Mouse (Mus musculus): ENCODE data around the gene Suv39h2. TPM values are rescaled to one million over a fixed set of nuclear protein-coding genes. Genes with fewer than 3 reads are reported as not detected.

Suv39h2 gene
- polyA plus RNA-seq, 1 experiment from 2014 or later: 10.4 TPM

DNA sequence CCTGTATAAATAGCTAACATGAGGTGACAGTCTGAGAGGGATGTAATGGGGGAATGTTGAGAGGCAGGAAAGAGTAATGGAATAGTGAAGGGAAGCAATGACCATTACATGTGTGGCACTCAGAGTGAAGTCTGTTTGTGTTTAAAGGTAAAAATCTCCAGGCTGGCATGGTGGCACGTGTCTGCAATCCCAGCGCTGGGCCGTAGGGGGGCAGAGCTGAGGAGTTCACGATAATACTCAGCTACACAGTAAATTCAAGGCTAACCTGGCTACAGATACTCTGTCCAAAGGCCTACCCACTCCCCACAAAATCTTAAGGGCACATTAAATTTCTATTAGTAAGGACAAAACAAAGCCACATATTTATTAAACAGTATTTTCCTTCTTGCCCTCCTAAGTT is 18.2 kb downstream of the Suv39h2 start:
- WGBS: 84% methylated on average over 4 of the region's 4 CpGs
- peaks cover 71% of the 10 kb centered on the region for H3K36me3 ChIP-seq
- H3K27me3 ChIP-seq: no peaks in the 10 kb centered on the region

DNA sequence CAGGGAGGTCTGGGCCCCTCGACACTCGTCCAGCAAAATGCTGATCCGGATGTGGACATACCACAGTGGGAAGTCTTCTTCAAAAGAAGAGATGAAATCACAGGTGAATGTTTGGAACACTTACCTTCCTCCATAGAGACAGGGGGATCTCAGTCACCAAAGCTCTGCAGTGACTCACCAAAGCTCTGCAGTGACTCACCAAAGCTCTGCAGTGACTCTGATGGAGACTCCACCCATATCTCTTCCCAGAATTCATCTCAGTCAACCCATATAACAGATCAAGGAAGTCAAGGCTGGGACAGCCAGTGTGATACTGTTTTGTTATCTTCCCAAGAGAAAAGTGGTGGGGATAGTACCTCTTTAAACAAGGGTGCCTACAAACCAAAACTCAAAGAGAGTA is 21.7 kb downstream of the Suv39h2 start:
- H3K36me3 ChIP-seq: peaks cover 73% of the 10 kb centered on the region
- no peak for ATAC-seq (ENCODE audit: low read depth)
- H3K9ac ChIP-seq: no peak overlapping the region
- H3K4me1 ChIP-seq (replicated peaks): no peaks in the 10 kb centered on the region
- H3K9me3 ChIP-seq: no peaks in the 10 kb centered on the region
- WGBS: 93% methylated on average over 3 of the region's 3 CpGs
- H3K4me2 ChIP-seq: no peak overlapping the region
- H3K27ac ChIP-seq (replicated peaks): no peak overlapping the region
- no peak overlapping the region for H3K4me3 ChIP-seq
- H3K27me3 ChIP-seq: no peaks in the 10 kb centered on the region

More for the DNA sequence above, 18.2 kb downstream of the Suv39h2 start:
- Histone ChIP-seq H3K4me3 (no peak overlapping the region), H3K4me2 (no peak overlapping the region), H3K27ac (replicated peaks) (no peak overlapping the region), H3K4me1 (replicated peaks) (no peaks in the 10 kb centered on the region), H3K9ac (no peak overlapping the region), H3K9me3 (no peaks in the 10 kb centered on the region)
- no peak for ATAC-seq (ENCODE audit: low read depth)

DNA sequence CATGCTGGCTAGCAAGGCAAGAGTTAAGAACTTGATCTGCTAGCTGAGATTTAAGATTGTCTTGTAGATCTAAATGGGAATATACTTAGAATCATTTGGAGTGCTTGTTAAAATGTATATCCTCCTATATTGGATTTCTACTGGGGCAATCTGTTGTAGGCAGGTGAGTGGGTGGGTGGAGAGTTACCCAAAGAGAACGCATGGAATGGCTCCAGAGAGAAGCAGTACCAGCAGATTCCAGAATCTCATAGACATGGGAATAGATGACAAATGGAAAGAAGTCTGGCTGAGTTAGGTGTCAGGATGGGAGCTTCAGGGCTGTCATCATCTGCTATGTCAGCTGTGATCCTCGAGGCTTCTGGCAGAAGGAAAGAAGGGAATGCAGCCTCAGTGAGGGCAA is 25.4 kb downstream of the Suv39h2 start:
- H3K9ac ChIP-seq: no peak overlapping the region
- no peak overlapping the region for H3K4me3 ChIP-seq
- ATAC-seq (ENCODE audit: low read depth): no peak
- H3K4me1 ChIP-seq (replicated peaks): no peaks in the 10 kb centered on the region
- H3K36me3 ChIP-seq: peaks cover 82% of the 10 kb centered on the region
- H3K4me2 ChIP-seq: no peak overlapping the region
- 84% methylated on average over 2 of the region's 2 CpGs for WGBS
- no peak overlapping the region for H3K27ac ChIP-seq (replicated peaks)
- no peaks in the 10 kb centered on the region for H3K27me3 ChIP-seq
- no peaks in the 10 kb centered on the region for H3K9me3 ChIP-seq

DNA sequence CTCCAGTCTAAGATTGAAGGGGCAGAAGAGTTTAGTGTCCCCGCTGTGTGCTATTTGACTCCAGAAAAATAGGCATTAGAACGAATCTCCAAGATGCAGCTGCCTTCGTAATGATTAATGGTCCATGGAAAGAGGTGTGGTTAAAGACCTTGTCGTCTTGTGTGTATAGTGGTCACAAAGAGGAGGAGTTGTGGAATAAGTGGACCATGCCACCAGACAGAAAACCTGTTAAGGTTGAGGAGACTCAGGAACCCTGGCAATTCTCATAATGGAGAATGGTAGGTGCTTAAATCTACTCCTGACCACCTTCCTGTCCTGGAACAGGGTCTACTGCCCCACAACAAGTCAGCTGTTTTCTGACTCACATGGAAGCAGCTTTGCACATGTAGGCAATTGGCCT is 28.8 kb downstream of the Suv39h2 start:
- no peaks in the 10 kb centered on the region for H3K4me1 ChIP-seq (replicated peaks)

DNA sequence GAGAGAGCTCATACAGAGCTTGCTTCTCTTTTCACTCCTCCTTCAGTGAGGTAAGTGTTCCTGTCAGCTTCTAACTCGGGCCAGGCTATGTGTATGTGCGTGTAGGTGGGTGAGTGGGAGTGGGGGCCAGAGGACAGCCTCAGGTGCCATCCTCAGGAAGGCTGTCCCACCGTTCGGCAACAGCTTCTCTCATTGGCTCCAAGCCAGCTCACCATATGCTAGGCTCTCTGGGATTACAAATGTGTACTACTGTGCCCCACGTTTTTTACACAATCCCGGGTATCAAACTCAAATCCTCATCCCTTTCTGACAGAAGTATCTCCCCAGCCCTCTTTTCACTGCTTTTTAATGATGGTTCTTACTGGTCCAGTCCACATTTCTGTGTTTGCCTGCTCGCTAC is 30.6 kb downstream of the Suv39h2 start:
- Histone ChIP-seq H3K9ac (no peak overlapping the region), H3K4me1 (replicated peaks) (no peaks in the 10 kb centered on the region), H3K36me3 (peaks cover 75% of the 10 kb centered on the region), H3K4me3 (no peak overlapping the region), H3K27me3 (no peaks in the 10 kb centered on the region), H3K9me3 (no peaks in the 10 kb centered on the region), H3K27ac (replicated peaks) (no peak overlapping the region), H3K4me2 (no peak overlapping the region)
- WGBS: 77% methylated on average over 7 of the region's 7 CpGs
- no peak for ATAC-seq (ENCODE audit: low read depth)

More for the DNA sequence above, 28.8 kb downstream of the Suv39h2 start:
- Histone ChIP-seq H3K36me3 (peaks cover 83% of the 10 kb centered on the region), H3K9me3 (no peaks in the 10 kb centered on the region), H3K4me3 (no peak overlapping the region), H3K27ac (replicated peaks) (no peak overlapping the region), H3K27me3 (no peaks in the 10 kb centered on the region), H3K9ac (no peak overlapping the region), H3K4me2 (no peak overlapping the region)
- no peak for ATAC-seq (ENCODE audit: low read depth)
- 71% methylated on average over 4 of the region's 4 CpGs for WGBS

DNA sequence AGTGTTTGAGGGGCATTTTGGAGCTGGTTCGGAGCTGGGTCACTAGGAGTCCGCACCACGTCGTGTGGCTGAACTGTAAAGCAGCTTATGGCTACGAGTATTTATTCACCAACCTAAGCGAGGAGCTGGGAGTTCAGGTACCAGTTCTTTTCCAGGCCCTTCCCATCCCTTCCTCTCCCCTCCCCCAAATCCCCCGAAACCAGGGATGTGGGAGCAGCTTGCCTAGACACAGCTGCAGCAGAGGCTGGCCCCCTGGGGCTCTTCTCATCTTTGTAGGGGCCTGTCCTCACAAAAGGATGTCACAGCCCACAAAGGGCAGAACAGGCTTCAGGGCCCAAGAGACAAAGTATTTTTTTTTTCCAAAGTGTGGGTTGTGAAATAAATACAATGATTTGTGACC is 36.9 kb downstream of the Suv39h2 start:
- no peak overlapping the region for H3K4me3 ChIP-seq
- H3K27me3 ChIP-seq: no peaks in the 10 kb centered on the region
- H3K4me2 ChIP-seq: no peak overlapping the region
- WGBS: 51% methylated on average over 7 of the region's 7 CpGs
- H3K4me1 ChIP-seq (replicated peaks): no peaks in the 10 kb centered on the region
- no peak overlapping the region for H3K9ac ChIP-seq
- H3K9me3 ChIP-seq: no peaks in the 10 kb centered on the region
- peaks cover 39% of the 10 kb centered on the region for H3K36me3 ChIP-seq
- no peak overlapping the region for H3K27ac ChIP-seq (replicated peaks)
- no peak for ATAC-seq (ENCODE audit: low read depth)

DNA sequence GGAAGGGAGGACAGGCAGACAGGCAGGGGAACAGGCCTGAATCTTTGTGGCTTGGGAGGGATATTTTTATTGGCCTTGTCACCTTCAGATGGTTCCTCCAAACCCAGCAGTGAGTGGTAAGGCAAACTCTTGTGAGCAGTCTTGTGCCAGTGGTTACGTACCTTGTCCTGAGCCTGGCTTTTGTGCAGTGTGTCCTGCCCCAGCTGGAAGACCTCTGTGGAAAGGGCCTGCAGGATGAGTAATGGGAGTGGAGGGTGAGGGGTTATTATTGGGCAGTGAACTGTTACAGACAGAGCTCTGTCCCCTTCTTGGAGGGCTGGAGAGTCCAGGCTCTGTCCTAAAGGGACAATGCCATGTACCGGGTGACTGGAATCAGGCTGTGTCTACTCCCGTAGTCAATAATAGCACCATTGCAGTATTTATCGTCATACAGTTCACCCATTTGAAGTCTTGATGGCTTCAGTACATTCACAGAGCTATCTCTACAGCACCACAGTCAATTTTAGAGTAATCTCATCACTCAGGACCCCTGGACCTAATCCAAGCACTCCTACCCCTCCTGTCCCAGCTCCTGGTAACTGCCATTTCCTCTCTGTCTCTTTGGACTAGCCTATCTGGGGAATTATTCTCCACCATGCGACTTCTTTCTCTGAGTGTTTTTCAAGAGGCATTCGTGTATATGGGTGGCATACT is 39.3 kb downstream of the Suv39h2 start:
- no peaks in the 10 kb centered on the region for H3K9me3 ChIP-seq
- no peaks in the 10 kb centered on the region for H3K4me1 ChIP-seq (replicated peaks)
- peaks cover 33% of the 10 kb centered on the region for H3K36me3 ChIP-seq
- ATAC-seq (ENCODE audit: low read depth): no peak
- H3K4me2 ChIP-seq: no peak overlapping the region
- no peaks in the 10 kb centered on the region for H3K27me3 ChIP-seq
- H3K27ac ChIP-seq (replicated peaks): no peak overlapping the region
- H3K4me3 ChIP-seq: no peak overlapping the region
- no peak overlapping the region for H3K9ac ChIP-seq
- WGBS: 88% methylated on average over 6 of the region's 6 CpGs

DNA sequence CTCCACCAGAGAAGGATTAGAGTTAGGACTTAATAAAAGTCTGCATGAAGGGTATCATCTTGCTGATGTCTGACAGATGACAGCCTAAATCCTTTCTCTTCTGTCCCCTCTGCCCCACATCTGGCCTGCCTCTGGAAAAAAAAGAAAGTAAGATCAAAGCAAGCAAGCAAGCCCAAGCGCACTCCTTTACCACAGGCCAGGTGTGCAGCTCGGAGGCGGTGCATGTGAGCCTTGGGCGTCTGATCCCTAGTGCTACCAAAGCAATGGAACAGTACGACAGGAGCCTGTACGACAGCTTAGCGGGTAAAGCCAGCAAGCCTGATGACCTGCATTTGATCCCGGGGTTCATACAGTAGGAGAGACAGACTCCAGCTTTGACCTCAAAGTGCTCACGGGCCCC is 43.9 kb downstream of the Suv39h2 start:
- no peaks in the 10 kb centered on the region for H3K9me3 ChIP-seq
- H3K27me3 ChIP-seq: no peaks in the 10 kb centered on the region
- 89% methylated on average over 9 of the region's 9 CpGs for WGBS
- no peak overlapping the region for H3K9ac ChIP-seq
- no peak overlapping the region for H3K4me3 ChIP-seq
- no peak for ATAC-seq (ENCODE audit: low read depth)
- no peak overlapping the region for H3K27ac ChIP-seq (replicated peaks)
- no peak overlapping the region for H3K4me2 ChIP-seq
- peaks cover 25% of the 10 kb centered on the region for H3K36me3 ChIP-seq
- no peaks in the 10 kb centered on the region for H3K4me1 ChIP-seq (replicated peaks)

DNA sequence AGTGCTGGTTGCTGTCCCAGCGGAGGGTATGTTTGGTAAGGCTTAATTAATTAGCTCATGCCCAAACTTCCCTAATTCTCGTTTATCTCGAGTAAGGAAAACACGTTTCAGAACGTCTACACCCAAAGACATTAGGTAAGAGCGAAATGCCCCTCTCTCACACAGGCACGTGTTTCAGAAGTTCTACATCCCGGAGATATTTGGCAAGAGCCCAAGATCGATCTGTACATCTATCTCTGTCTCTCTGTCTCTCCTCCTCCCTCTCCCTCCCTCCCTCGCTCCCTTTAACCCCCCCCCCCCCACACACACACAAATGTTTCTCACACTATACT is 50.3 kb downstream of the Suv39h2 start:
- no peaks in the 10 kb centered on the region for H3K9me3 ChIP-seq
- WGBS: 11% methylated on average over 9 of the region's 10 CpGs
- H3K4me2 ChIP-seq: peak overlapping the region; percentile 92
- peaks cover 5% of the 10 kb centered on the region; the same call in 1 of the 2 replicates for H3K36me3 ChIP-seq
- H3K4me3 ChIP-seq: peak overlapping the region; percentile 58
- H3K27ac ChIP-seq (replicated peaks): no peak overlapping the region
- H3K9ac ChIP-seq: peak overlapping the region; percentile 69
- no peaks in the 10 kb centered on the region for H3K27me3 ChIP-seq
- ATAC-seq (ENCODE audit: low read depth): no peak; the same call in 1 of the 2 replicates
- peaks cover 22% of the 10 kb centered on the region for H3K4me1 ChIP-seq (replicated peaks)

DNA sequence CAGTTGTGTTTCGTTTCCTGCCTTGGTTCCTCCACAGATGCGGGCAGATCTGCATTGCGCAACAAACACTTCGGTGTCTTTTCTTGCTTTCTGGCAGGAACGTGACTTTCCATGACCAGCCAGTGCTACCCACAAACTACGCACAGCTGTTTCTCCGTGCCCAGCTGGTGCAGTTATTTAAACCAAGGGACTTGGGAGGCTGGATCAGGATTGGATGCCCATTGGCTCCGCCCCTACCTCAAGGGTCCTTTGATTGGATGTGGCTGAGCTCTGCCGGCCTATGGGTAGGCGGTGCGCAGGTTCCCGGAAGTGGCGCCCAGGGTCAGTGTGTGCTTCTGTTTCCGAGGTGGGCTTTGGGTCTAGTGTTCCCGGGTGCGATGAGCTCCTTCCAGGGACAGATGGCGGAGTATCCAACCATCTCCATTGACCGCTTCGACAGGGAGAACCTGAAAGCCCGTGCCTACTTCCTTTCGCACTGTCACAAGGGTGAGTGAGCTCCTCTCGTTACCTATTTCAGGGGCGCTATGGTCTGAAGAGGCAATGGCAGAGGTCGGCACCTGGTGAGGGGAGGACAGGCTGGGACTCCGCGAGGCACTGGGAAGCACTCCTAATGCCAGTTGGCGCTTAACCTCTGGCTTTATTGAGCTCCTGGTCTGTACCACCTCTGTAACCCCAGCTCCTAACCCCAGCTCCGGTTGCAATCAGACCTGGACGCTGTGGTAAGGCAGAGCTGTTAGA is 50.8 kb downstream of the Suv39h2 start, which contains the start of gene Dclre1c:
TSS of gene Dclre1c (plus strand) at position 291 of the 738 bp plus-strand sequence.
- Histone ChIP-seq H3K27ac (replicated peaks) (no peak within 1 kb of the TSS), H3K27me3 (no peaks in the 10 kb centered on the region), H3K9me3 (no peaks in the 10 kb centered on the region), H3K9ac (peak within 1 kb of the TSS; percentile 69), H3K4me2 (peak within 1 kb of the TSS; percentile 92), H3K4me3 (peak within 1 kb of the TSS; percentile 58), H3K36me3 (no peaks in the 10 kb centered on the region), H3K4me1 (replicated peaks) (peaks cover 25% of the 10 kb centered on the region)
- ATAC-seq (ENCODE audit: low read depth): peak; percentile 98
- WGBS: 2% methylated on average over 29 of the region's 29 CpGs

DNA sequence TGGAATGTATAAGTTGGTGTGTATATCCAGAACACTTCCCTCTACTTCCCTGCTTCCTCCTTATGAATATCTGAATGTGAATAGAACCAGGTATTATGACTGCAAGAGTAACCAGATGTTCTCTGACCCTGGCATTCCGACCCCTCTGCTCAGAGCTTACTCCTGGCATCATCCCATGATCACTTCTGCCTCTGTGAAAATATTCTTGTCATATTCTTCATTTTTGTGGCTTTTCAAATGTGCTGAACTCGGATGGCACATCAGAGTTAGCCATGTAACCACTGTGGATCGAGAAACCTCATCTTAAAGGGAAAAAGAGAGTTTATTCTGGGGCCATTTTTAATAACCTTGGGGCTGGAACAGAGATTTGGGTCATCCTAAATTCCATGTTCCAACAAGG is 52.3 kb downstream of the Suv39h2 start, which contains the start of gene Meig1:
TSS of gene Meig1 (minus strand) at position 101 of the 400 bp plus-strand sequence.
- Histone ChIP-seq H3K27ac (replicated peaks) (no peak within 1 kb of the TSS), H3K27me3 (peaks cover 8% of the 10 kb centered on the region), H3K4me1 (replicated peaks) (peaks cover 31% of the 10 kb centered on the region), H3K4me2 (peak within 1 kb of the TSS; percentile 92), H3K9me3 (no peaks in the 10 kb centered on the region), H3K4me3 (no peak within 1 kb of the TSS), H3K36me3 (no peaks in the 10 kb centered on the region), H3K9ac (no peak within 1 kb of the TSS)
- no peak for ATAC-seq (ENCODE audit: low read depth)
- 75% methylated on average over 3 of the region's 3 CpGs for WGBS

DNA sequence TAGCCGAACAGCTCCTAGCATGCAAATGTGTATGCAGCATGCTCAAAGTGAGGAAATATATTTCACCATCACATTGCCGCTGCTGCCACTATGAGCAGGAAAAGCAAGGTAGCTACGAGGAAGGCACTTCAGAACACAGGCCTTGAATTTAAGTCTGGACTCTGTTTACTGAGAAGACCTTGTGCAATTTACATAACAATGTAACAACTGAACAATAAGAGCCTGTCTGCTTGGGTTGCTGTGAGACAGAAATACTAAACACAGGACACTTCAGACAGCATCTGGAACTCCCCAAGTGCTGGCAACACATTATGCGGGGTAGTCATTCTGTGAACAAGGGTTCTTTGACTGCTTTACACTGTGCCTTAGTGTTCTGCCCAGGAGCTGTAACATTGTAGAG is 54.7 kb downstream of the Suv39h2 start:
- ATAC-seq (ENCODE audit: low read depth): no peak
- H3K27me3 ChIP-seq: peaks cover 28% of the 10 kb centered on the region
- H3K4me1 ChIP-seq (replicated peaks): peaks cover 31% of the 10 kb centered on the region
- H3K27ac ChIP-seq (replicated peaks): no peak overlapping the region
- H3K36me3 ChIP-seq: no peaks in the 10 kb centered on the region
- H3K9ac ChIP-seq: no peak overlapping the region
- no peak overlapping the region for H3K4me3 ChIP-seq
- 35% methylated on average over 4 of the region's 4 CpGs for WGBS
- no peaks in the 10 kb centered on the region for H3K9me3 ChIP-seq
- H3K4me2 ChIP-seq: no peak overlapping the region

Data from neural tube, embryonic 13.5 days (tissue).